Mouse (Mus musculus) thymus, postnatal 0 days (tissue): ENCODE measurements around the gene Ccdc63. TPM values are rescaled to one million over a fixed set of nuclear protein-coding genes. Genes with fewer than 3 reads are reported as not detected.
"Not testable (repeated sequence)": the region's sequence is repeated elsewhere in the genome, so short reads cannot be mapped to it uniquely, and the experiment has no call there.

Experiments
- DNase-seq: peaks from one replicate; pipeline ENCODE4 v3.0.0-alpha.2; 2015; ENCODE audit warnings: low spot score
- polyA plus RNA-seq: library from polyadenylated mRNA; unstranded; fragments of >200 nt; fragmentation: Nextera tagmentation; extraction: Ambion mirVana; gene quantifications from 2 replicates; pipeline ENCODE4 v1.2.1, GENCODE M21; 2015

The Ccdc63 gene
- polyA plus RNA-seq: 0.33 and 0.40 TPM in 2 replicates

- DNase-seq: no peak
Measured at GRCm38 (mm10) chr5:122140723-122141122, at the start of gene Ccdc63. TSS of gene Ccdc63 (minus strand) at chr5:122140823.

GRCm38 (mm10) chr5:122189115-122189514, 48.5 kb upstream of the Ccdc63 start:
- DNase-seq: no peak

- DNase-seq: not testable (repeated sequence)
Measured at GRCm38 (mm10) chr5:122184858-122185257, 44.2 kb upstream of the Ccdc63 start.

- peak; percentile 85 for DNase-seq
Measured at GRCm38 (mm10) chr5:122184283-122184806, 43.7 kb upstream of the Ccdc63 start.

GRCm38 (mm10) chr5:122179665-122180064, 39.0 kb upstream of the Ccdc63 start:
- no peak for DNase-seq

GRCm38 (mm10) chr5:122176398-122176797, 35.8 kb upstream of the Ccdc63 start:
- peak; percentile 75 for DNase-seq

GRCm38 (mm10) chr5:122175961-122176360, 35.3 kb upstream of the Ccdc63 start:
- no peak for DNase-seq

- no peak for DNase-seq
Measured at GRCm38 (mm10) chr5:122175402-122175801, 34.8 kb upstream of the Ccdc63 start.

GRCm38 (mm10) chr5:122171058-122171457, 30.4 kb upstream of the Ccdc63 start:
- no peak for DNase-seq

- DNase-seq: no peak
Measured at GRCm38 (mm10) chr5:122168344-122169069, 27.9 kb upstream of the Ccdc63 start.

GRCm38 (mm10) chr5:122166636-122167161, 26.1 kb upstream of the Ccdc63 start:
- no peak for DNase-seq

GRCm38 (mm10) chr5:122165233-122165915, 24.8 kb upstream of the Ccdc63 start:
- no peak for DNase-seq

- no peak for DNase-seq
Measured at GRCm38 (mm10) chr5:122164011-122164410, 23.4 kb upstream of the Ccdc63 start.

GRCm38 (mm10) chr5:122163194-122163593, 22.6 kb upstream of the Ccdc63 start:
- DNase-seq: no peak

- peak; percentile 32 for DNase-seq
Measured at GRCm38 (mm10) chr5:122158557-122159515, 18.2 kb upstream of the Ccdc63 start.

- peak; percentile 95 for DNase-seq
Measured at GRCm38 (mm10) chr5:122157827-122158381, 17.3 kb upstream of the Ccdc63 start, which contains the start of gene Ppp1cc. TSS of gene Ppp1cc (plus strand) at chr5:122158278.

- no peak for DNase-seq
Measured at GRCm38 (mm10) chr5:122156486-122156885, 15.9 kb upstream of the Ccdc63 start.

GRCm38 (mm10) chr5:122155613-122156012, 15.0 kb upstream of the Ccdc63 start:
- DNase-seq: no peak

GRCm38 (mm10) chr5:122154782-122155181, 14.2 kb upstream of the Ccdc63 start:
- no peak for DNase-seq

- no peak for DNase-seq
Measured at GRCm38 (mm10) chr5:122154006-122154405, 13.4 kb upstream of the Ccdc63 start.

- not testable (repeated sequence) for DNase-seq
Measured at GRCm38 (mm10) chr5:122152508-122152907, 11.9 kb upstream of the Ccdc63 start.
